Mouse (Mus musculus) small intestine, adult 2 months (tissue): Measurements from ENCODE around the gene Kdm2b.

Experiments used
- CTCF ChIP-seq: fragments of 200-500 bp; IDR thresholded peaks from 2 replicates; pipeline ENCODE4 v1.5.1; 2012; ENCODE audit warnings: low read depth, mild to moderate bottlenecking, control low read depth, inconsistent platforms, low read length, moderate library complexity, mixed read lengths; ENCODE audit not compliant: insufficient replicate concordance, insufficient read length; ENCODE audit errors: extremely low read depth
- POLR2A ChIP-seq: fragments of 200-500 bp; IDR thresholded peaks from 2 replicates; pipeline ENCODE4 v1.6.1; 2012; ENCODE audit warnings: low read depth, mild to moderate bottlenecking, control low read depth, inconsistent platforms, low read length, moderate library complexity

DNA sequence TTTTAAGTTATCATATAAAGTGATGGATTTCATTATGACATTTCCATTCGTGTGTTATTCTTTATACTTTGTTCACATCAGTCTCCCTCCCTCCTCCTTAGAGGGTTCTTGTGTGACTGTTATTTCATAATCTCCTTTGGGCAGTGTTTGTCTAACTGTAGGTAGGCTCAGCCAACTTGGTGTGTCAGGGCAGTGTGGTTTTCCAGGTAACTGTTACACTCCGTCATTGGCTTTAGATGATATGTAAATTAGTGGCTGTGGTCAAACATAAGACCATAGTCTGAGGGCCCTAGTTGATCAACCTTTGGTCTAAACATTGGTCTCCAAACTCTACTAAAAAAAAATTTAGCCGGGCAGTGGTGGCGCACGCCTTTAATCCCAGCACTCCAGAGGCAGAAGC lies 30.8 kb upstream of the Kdm2b start:
- no peak for TF ChIP-seq POLR2A
- TF ChIP-seq CTCF: no peak
